Mouse (Mus musculus) layer of hippocampus, postnatal 14 days (tissue): Measurements from ENCODE around the gene Tmprss12. TPM values are rescaled to one million over a fixed set of nuclear protein-coding genes. Genes with fewer than 3 reads are reported as not detected.
A peak's percentile ranks its signal among the peaks of the same experiment; 100 is the strongest.
"Not testable (repeated sequence)": the region's sequence is repeated elsewhere in the genome, so short reads cannot be mapped to it uniquely, and the experiment has no call there.

Experiments
- DNase-seq, 2 experiments: peaks; one replicate each; pipeline ENCODE4 v3.0.0; 2021 to 2022; ENCODE audit warnings: low spot score in 2 of 2, mixed read lengths in 1 of 2
- total RNA-seq, 2 experiments: library from RNA; stranded (reverse); gene quantifications; 2 replicates each; pipeline ENCODE4 v1.2.3; 2021

Tmprss12 gene
- total RNA-seq, 2 experiments from 2014 or later = not detected

DNA sequence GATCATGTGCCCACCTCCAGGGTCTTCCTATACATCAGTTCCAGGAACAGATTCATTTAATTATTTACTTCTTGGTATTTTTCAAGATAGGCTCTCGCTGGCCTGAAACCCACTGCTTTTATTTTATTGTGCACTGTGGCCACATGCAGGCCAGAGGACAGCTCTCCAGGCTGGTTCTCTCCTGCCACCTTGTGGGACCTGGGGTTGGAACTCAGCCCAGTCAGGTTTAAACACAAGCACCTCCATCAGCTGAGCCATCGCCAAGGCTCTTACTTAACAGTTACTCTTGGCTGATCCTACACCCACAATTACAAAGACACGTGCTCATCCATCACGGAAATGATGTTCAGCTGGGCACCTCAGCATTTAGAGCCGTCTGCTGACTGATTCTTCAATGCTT lies 40.5 kb downstream of the Tmprss12 start:
- no peak for DNase-seq

DNA sequence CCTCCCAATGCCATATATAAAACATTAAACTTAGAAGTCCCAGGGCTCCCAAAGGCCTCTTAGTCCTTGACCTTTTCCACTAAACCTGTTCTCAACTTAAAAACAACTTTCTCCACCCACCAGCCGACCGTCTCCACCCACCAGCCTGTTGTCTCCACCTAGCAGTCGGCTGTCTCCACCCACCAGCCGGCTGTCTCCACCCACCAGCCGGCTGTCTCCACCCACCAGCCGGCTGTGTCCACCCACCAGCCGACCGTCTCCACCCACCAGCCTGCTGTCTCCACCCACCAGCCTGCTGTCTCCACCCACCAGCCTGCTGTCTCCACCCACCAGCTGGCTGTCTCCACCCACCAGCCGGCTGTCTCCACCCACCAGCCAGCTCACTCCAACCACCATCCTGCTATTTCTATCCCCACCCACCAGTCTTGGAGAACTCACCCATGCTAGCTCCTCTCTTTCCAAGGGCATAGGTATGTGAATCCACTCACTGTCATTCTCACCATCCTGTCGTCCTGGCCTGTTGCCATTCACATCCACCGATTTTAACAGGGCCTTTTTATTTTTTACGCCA lies 43.5 kb downstream of the Tmprss12 start:
- peak; percentile 24 to 54 for DNase-seq

DNA sequence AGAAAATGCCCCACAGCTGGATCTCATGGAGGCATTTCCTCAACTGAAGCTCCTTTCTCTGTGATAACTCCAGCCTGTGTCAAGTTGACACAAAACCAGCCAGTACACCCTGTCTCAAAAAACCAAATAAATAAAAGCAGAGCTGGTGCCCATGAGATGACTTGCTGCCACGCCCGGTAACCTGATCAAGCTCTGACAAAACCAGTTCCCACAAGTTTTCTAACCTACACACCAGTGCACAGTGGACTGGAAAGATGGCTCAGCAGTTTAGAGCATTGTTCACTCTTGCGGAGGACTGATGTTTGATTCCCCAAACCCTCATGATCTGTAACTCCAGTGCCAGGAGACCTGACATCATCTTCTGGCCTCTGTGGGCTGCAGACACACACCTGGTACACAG lies 44.6 kb downstream of the Tmprss12 start:
- DNase-seq = no peak

DNA sequence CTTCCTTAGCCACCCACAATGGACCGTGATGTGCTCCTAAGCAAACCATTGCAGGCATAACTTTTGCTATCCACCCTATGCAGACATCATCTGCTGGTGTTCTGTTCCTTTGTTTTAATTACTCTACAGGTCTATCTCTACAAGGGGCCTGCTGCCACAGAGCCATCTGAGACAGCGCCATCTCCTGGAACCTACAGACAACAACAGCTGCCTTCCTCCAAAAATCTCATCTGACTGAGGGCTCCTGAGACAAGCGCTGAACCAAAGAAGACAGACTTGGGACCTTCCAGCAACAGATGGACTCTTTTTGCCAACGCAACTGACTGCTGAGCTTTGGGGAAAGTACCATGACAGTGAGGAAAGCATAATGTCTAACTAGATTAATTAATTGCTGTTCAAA lies 47.5 kb downstream of the Tmprss12 start:
- DNase-seq = not testable (repeated sequence)

DNA sequence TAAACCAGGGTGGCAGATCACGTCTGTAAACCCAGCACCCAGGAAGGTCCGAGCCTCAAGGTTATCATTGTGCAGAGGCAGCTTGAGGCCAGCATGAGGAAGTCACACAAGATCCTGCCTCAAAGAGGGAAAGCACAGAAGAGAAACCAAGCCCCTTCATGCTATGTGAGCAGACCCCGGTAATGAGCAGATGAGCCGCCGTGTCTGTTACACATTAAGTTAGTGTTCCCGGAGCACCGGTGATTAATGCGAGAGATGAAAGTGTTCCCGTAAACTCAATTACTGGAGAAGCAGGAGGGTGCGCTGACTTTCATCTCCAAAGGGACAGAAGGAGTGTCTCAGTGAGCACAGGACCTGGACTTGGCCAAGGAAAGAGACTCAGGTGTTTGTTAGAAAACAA lies 48.7 kb downstream of the Tmprss12 start:
- not testable (repeated sequence) for DNase-seq

DNA sequence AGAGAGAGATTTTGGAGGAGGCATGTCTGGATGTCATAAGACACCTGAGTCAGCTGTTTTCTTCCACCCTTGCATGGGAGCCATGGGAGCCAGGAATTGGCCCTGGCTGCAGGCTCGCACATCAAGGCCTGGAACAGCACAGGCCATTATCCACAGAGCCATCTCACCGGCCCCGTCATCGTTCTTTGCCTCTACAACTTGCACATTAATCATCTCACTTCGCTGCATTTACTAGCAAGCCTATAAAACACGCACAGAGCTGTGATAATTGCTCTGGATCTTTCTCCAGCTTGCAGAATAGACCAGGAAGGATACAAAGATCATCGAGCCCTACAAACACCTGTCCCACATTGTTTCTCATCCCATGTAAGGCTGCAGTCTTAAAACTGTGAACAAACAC lies 50.1 kb downstream of the Tmprss12 start:
- no peak for DNase-seq

DNA sequence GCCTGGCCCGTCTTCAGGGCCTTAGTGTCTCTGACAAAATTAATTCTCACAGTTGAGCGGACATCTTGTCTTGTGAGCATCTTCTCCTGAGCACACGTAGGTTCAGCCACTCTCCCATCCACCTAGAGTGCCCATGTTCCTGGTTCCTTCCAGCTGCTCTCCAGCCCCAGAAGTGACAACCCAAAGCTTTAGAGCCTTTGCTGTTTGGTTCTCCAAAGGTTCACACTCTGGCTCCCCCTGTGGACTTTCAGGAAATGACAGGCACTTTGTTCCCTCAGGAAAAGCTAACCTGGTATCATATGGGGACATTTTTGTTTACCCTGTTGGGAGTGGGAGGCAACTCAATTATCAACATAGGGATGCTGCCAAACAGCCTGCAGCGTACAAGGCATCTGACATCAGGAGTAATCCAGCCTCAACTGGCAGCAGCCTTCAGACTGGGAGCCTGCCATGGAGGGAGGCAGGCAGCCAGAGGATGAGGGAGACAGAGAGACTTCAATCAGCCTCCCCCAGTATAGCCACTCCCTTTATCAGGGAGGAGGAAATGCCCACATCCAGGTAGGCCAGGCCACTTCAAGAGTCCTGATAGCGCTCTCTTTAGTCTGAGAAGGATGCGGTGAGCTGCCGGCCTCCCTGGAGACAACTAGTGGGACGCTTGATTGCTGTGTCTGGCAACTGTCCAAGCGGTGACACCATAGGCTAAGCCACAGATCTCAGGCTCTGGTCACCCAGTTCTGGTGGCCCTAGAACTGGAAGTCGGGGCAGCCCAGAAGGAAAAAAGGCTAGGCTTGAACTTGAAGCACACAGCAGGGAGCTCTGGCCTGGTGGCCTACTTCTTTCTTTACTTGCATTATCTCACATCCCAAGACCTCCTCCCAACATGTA lies 51.7 kb downstream of the Tmprss12 start:
- DNase-seq = peak; percentile 14 to 22

DNA sequence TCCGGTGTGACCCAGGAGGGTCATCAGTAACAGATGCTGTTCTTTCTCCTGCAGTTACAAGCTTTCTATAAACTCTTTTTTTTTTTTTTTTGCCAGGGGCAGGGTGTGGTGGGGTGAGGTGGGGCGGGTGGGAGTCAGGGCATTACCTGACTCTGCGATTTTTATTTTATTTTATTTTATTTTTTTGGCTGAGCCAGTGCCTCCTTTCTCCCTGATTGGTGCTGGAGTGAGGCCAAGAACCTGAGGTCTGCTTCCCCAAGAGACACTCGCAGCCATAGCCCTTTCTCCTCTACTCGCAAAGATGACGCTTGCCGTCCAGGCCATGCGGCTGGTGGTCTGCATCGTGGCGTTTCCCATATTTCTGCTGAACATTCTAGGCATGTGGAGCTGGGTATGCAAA lies 54.0 kb downstream of the Tmprss12 start, which contains the start of gene Mettl7a3:
Gene Mettl7a3 (plus strand): TSS at position 301 of the 400 bp plus-strand sequence.
- DNase-seq = no peak

DNA sequence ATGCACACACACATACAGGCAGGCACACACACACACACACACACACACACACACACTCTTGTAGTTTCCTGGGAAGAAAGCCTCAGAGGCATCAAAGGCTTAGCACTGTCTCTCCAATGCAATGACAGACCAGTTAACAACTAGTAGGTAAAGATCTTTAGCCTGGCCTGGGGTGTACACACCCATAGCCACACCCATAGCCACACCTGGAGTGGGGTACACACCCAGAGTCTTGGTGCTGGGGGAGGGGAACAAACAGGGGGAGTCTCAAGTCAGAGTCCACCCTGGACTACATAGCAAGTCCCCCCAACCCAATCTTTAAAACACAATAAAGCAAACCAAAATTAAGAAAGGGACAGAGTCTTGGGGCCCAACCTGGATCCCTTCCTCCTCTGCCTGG lies 56.7 kb downstream of the Tmprss12 start:
- DNase-seq = not testable (repeated sequence)

DNA sequence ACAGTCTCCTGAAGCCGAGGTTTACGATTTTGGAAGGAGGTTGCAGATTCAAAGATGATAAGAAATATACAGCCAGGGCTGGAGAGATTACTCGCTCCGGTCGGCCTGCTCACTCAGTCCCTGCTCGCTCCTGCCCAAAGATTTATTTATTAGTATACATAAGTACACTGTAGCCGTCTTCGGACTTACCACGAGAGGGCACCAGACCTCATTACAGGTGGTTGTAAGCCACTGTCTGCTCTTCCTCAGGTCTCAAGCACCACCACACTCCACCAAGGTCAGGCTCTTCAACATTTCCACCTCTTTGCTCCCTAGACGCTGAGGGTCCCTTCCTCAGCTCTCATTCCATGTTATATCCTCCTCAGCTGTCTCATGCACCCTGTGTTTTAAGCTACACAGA lies 57.2 kb downstream of the Tmprss12 start:
- DNase-seq = peak in 1 of 2 experiments; percentile 30

DNA sequence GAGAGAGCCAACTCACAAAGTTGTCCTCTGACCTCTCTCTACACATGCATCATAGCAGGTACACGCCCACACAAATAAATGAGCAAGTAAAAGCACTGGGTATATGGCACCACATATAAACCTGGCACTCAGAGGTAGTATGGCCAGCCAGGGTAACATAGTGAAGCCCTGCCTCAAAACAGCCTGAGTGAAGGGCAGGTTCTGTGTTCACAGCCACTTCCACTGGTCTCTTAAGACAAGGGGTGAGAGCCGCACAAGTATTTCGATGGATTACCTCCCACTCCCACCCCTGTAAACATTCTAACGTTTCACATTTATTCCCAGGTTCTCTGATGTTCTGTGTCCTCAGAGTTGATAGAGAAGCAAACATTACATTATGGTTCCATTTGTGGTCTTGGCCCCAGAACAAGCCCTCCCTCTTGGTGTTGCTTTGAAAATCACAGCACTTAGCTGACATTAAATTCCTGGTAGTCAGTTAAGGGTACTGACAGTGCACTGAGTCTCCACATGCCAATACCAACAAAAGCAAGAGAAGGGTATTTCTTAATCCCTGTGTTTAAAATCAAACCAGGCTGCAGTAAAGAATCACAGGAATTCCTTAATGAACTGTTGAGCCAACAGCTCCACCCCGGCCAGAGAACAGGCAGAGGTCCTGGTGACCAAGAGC lies 60.8 kb downstream of the Tmprss12 start:
- DNase-seq = not testable (repeated sequence)

Other genes starting within 250 kb of the Tmprss12 start
- gene Dip2b, start 242.2 kb upstream of the Tmprss12 start, total RNA-seq = 10 to 100 TPM; 53.8 to 54.2 TPM
- gene Atf1, start 53.0 kb upstream of the Tmprss12 start, total RNA-seq = 10 to 100 TPM; 15.1 to 16.3 TPM
- gene Mettl7a1, start 23.3 kb downstream of the Tmprss12 start, total RNA-seq = 10 to 100 TPM; 22.3 to 26.8 TPM
- gene Mettl7a3, start 54.1 kb downstream of the Tmprss12 start, total RNA-seq = not detected
- not detected for gene Methig1, start 72.3 kb downstream of the Tmprss12 start, total RNA-seq
- gene Mettl7a2, start 72.4 kb downstream of the Tmprss12 start, total RNA-seq = under 1 TPM; 0.37 to 0.55 TPM
- gene Higd1c, start 83.7 kb downstream of the Tmprss12 start, total RNA-seq = not detected
- gene Gm5475, start 141.3 kb downstream of the Tmprss12 start, total RNA-seq = not detected
- 10 to 100 TPM; 61.4 to 65.1 TPM for gene Slc11a2, start 144.2 kb downstream of the Tmprss12 start, total RNA-seq
- gene Letmd1, start 188.2 kb downstream of the Tmprss12 start, total RNA-seq = 10 to 100 TPM; 61.1 to 66.6 TPM
- gene Csrnp2, start 214.7 kb downstream of the Tmprss12 start, total RNA-seq = 10 to 100 TPM; 27.6 to 28.9 TPM